Mouse (Mus musculus) layer of hippocampus, adult 8-10 months (tissue): ENCODE data around the gene Csnk1g1. TPM values are rescaled to one million over a fixed set of nuclear protein-coding genes. Genes with fewer than 3 reads are reported as not detected.
A peak's percentile ranks its signal among the peaks of the same experiment; 100 is the strongest.

Source experiments
- DNase-seq, 2 experiments: peaks; one replicate each; pipeline ENCODE4 v3.0.0; 2022; ENCODE audit warnings: low spot score in 2 of 2
- total RNA-seq, 4 experiments: library from RNA; stranded (reverse); gene quantifications; 2 replicates each; pipeline ENCODE4 v1.2.4; 2022

Csnk1g1 gene
- total RNA-seq, 4 experiments from 2014 or later, result 39.9 to 54.2 (median 46.0) TPM

- DNase-seq, result no peak
Observed at GRCm38 (mm10) chr9:66067542-66067941, 158.8 kb downstream of the Csnk1g1 start.

- DNase-seq, result no peak
Observed at GRCm38 (mm10) chr9:66068056-66068455, 159.3 kb downstream of the Csnk1g1 start.

GRCm38 (mm10) chr9:66068971-66069391 lies 160.3 kb downstream of the Csnk1g1 start:
- no peak for DNase-seq

GRCm38 (mm10) chr9:66069583-66069982 lies 160.9 kb downstream of the Csnk1g1 start, which contains the start of gene Snx22:
Gene Snx22, minus strand, starts transcription at chr9:66069719.
- peak in 1 of 2 experiments; percentile 63 for DNase-seq

GRCm38 (mm10) chr9:66070151-66070550 lies 161.4 kb downstream of the Csnk1g1 start:
- no peak for DNase-seq

- no peak for DNase-seq
Observed at GRCm38 (mm10) chr9:66072754-66073153, 164.0 kb downstream of the Csnk1g1 start.

GRCm38 (mm10) chr9:66078072-66078471 lies 169.3 kb downstream of the Csnk1g1 start:
- no peak for DNase-seq

GRCm38 (mm10) chr9:66078493-66078892 lies 169.8 kb downstream of the Csnk1g1 start:
- DNase-seq, result no peak

- no peak for DNase-seq
Observed at GRCm38 (mm10) chr9:66080804-66081459, 172.2 kb downstream of the Csnk1g1 start.

- no peak for DNase-seq
Observed at GRCm38 (mm10) chr9:66081999-66082398, 173.3 kb downstream of the Csnk1g1 start.

- no peak for DNase-seq
Observed at GRCm38 (mm10) chr9:66084171-66084570, 175.4 kb downstream of the Csnk1g1 start.

- DNase-seq, result no peak
Observed at GRCm38 (mm10) chr9:66087062-66087461, 178.3 kb downstream of the Csnk1g1 start.

- no peak for DNase-seq
Observed at GRCm38 (mm10) chr9:66088411-66088810, 179.7 kb downstream of the Csnk1g1 start.

- no peak for DNase-seq
Observed at GRCm38 (mm10) chr9:66090593-66091244, 182.0 kb downstream of the Csnk1g1 start.

- no peak for DNase-seq
Observed at GRCm38 (mm10) chr9:66091327-66092231, 182.9 kb downstream of the Csnk1g1 start.

- no peak for DNase-seq
Observed at GRCm38 (mm10) chr9:66092664-66093063, 183.9 kb downstream of the Csnk1g1 start.

Other genes starting within 250 kb of the Csnk1g1 start
- 100 to 1,000 TPM; 188 to 226 (median 208) TPM for gene Oaz2, start 240.9 kb upstream of the Csnk1g1 start, total RNA-seq
- gene Zfp609, start 81.4 kb upstream of the Csnk1g1 start, total RNA-seq, result 10 to 100 TPM; 44.8 to 56.2 (median 50.2) TPM
- gene Pclaf, start 18.7 kb upstream of the Csnk1g1 start, total RNA-seq, result under 1 TPM in 2 of 4 experiments, not detected in 2; 0.19 to 0.40 TPM
- gene Trip4, start 130 bp upstream of the Csnk1g1 start, total RNA-seq, result 10 to 100 TPM; 35.8 to 46.8 (median 39.0) TPM
- gene Ppib, start 151.3 kb downstream of the Csnk1g1 start, total RNA-seq, result 100 to 1,000 TPM; 174 to 209 (median 191) TPM
- gene Snx22, start 160.8 kb downstream of the Csnk1g1 start, total RNA-seq, result 1 to 10 TPM; 5.0 to 8.6 (median 7.5) TPM
- gene Snx1, start 217.7 kb downstream of the Csnk1g1 start, total RNA-seq, result 10 to 100 TPM; 84.0 to 94.9 (median 90.0) TPM
- 10 to 100 TPM; 24.3 to 30.0 (median 27.0) TPM for gene Ciao2a, start 217.7 kb downstream of the Csnk1g1 start, total RNA-seq
- 1 to 10 TPM in 1 of 4 experiments, under 1 TPM in 3; 0.43 to 1.5 (median 0.69) TPM for gene Dapk2, start 249.3 kb downstream of the Csnk1g1 start, total RNA-seq